Mouse (Mus musculus): Measurements from ENCODE around the gene Gm17571. TPM values are rescaled to one million over a fixed set of nuclear protein-coding genes. Genes with fewer than 3 reads are reported as not detected.

Gm17571 gene
- total RNA-seq, 2 experiments from 2014 or later: not detected

- DNase-seq (ENCODE audit: low spot score in 2 of 2): no peak
These were observed 11.2 kb upstream of the Gm17571 start for GRCm38 (mm10) chr9:13457774-13458173.

GRCm38 (mm10) chr9:13455231-13455630 is 8.7 kb upstream of the Gm17571 start:
- no peak for DNase-seq (ENCODE audit: low spot score in 2 of 2)

GRCm38 (mm10) chr9:13454651-13455123 is 8.1 kb upstream of the Gm17571 start:
- no peak for DNase-seq (ENCODE audit: low spot score in 2 of 2)

GRCm38 (mm10) chr9:13448716-13449115 is 2.2 kb upstream of the Gm17571 start:
- DNase-seq (ENCODE audit: low spot score in 2 of 2): no peak

GRCm38 (mm10) chr9:13446236-13446635 is 317 bp downstream of the Gm17571 start:
- no peak for DNase-seq (ENCODE audit: low spot score in 2 of 2)

GRCm38 (mm10) chr9:13443484-13444211 is 2.9 kb downstream of the Gm17571 start:
- no peak for DNase-seq (ENCODE audit: low spot score in 2 of 2)

- DNase-seq (ENCODE audit: low spot score in 2 of 2): no peak
These were observed 4.4 kb downstream of the Gm17571 start for GRCm38 (mm10) chr9:13442012-13442735.

- DNase-seq (ENCODE audit: low spot score in 2 of 2): no peak
These were observed 5.6 kb downstream of the Gm17571 start for GRCm38 (mm10) chr9:13440911-13441310.

GRCm38 (mm10) chr9:13433501-13434090 is 13.0 kb downstream of the Gm17571 start:
- no peak for DNase-seq (ENCODE audit: low spot score in 2 of 2)

- DNase-seq (ENCODE audit: low spot score in 2 of 2): no peak
These were observed 14.9 kb downstream of the Gm17571 start for GRCm38 (mm10) chr9:13431646-13432045.

GRCm38 (mm10) chr9:13430744-13431143 is 15.8 kb downstream of the Gm17571 start:
- DNase-seq (ENCODE audit: low spot score in 2 of 2): no peak

GRCm38 (mm10) chr9:13430302-13430701 is 16.3 kb downstream of the Gm17571 start:
- no peak for DNase-seq (ENCODE audit: low spot score in 2 of 2)

- no peak for DNase-seq (ENCODE audit: low spot score in 2 of 2)
These were observed 17.0 kb downstream of the Gm17571 start for GRCm38 (mm10) chr9:13429477-13430125.

- peak in 1 of 2 experiments; percentile 45 for DNase-seq (ENCODE audit: low spot score in 2 of 2)
These were observed 21.3 kb downstream of the Gm17571 start for GRCm38 (mm10) chr9:13425031-13425940.

- DNase-seq (ENCODE audit: low spot score in 2 of 2): no peak
These were observed 32.3 kb downstream of the Gm17571 start for GRCm38 (mm10) chr9:13414230-13414766.

Other genes with a start within 250 kb of the Gm17571 start
- gene Jrkl, start 200.9 kb downstream of the Gm17571 start, total RNA-seq (2021): 1 to 10 TPM; 6.9 to 7.2 TPM
- gene Ccdc82, start 199.8 kb downstream of the Gm17571 start, total RNA-seq (2021): 10 to 100 TPM; 10.8 to 12.8 TPM
- 1 to 10 TPM; 8.2 to 8.7 TPM for gene Maml2, start 148.8 kb downstream of the Gm17571 start, total RNA-seq (2021)